10 mouse cellular contexts compared by ENCODE assay signal in the genomic region with DNA sequence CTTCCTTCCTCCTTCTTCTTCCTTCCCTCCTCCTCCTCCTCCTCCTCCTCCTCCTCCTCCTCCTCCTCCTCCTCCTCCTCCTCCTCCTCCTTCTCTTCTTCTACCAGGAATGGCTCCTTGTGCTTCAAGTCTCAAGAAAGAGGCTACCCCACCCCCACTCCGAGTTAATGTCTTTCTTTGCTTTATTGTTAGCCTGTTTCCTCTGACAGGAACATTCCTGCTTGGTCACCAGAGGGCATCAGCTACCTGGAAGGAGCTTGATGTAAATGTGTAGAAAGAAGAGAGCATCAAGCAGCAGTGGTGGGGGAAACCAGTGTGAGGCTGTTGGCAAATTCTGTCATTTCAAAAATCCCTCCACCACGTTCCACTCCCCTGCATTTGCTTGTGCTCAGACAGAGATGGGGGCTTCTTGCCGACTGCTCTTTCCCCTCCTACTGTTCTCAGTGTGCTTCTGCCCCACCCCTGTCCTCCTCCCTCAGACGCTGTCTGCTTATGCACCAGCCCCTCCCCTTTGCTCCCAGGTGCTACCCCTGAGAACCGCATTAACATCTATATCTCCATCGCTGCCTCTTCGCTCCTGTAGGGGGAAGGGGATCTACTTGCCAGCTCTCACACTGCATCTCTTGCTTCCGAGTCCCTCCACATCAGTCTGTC. TPM values are rescaled to one million over a fixed set of nuclear protein-coding genes. Genes with fewer than 3 reads are reported as not detected.
DNase-seq lines count a peak whose midpoint lies in the region; ATAC-seq and TF ChIP-seq lines count a peak whose summit lies in the region.
"Had no signal": no experiment of that assay in that cellular context is flagged by ENCODE, and none has a peak within 500 bp of the region (broad histone marks: within the 10 kb centered on the region; RNA-seq: fewer than 3 reads in every experiment).

No protein-coding gene starts in this region.

- no peak for ATAC-seq in hindbrain, embryonic 11.5 days (ENCODE audit: low FRiP score)
- ATAC-seq in Patski, result no peak
- no peak for ATAC-seq in limb, embryonic 14.5 days (ENCODE audit: low FRiP score, low read depth)
- ATAC-seq in liver, embryonic 11.5 days (replicated peaks; ENCODE audit: low FRiP score), result no peak

- POLR2A ChIA-PET in Patski (lab: Charles Lee), result no interaction called here

- in situ Hi-C loops in Patski (cut with MboI; ENCODE audit: low pct_unique_long_range_greater_than_20kb), result loop anchor here (10.0 kb wide), 2 partner anchors 167 to 467 kb away; no protein-coding TSS in a partner anchor

- H3K9me3 ChIP-seq in hindbrain, embryonic 11.5 days (ENCODE audit: control insufficient read depth, low read length), result no peaks in the 10 kb centered on the region
- no peaks in the 10 kb centered on the region for H3K9me3 ChIP-seq in hindbrain, embryonic 10.5 days
- no peaks in the 10 kb centered on the region for H3K9me3 ChIP-seq in limb, embryonic 14.5 days (ENCODE audit: control insufficient read depth, low read length)
- no peaks in the 10 kb centered on the region for H3K9me3 ChIP-seq in liver, embryonic 11.5 days (ENCODE audit: control insufficient read depth, low read length)

- H3K27ac ChIP-seq in hindbrain, embryonic 11.5 days (ENCODE audit: low read depth, low read length), result no peak overlapping the region
- no peak overlapping the region for H3K27ac ChIP-seq in hindbrain, embryonic 10.5 days
- no peak overlapping the region for H3K27ac ChIP-seq in limb, embryonic 14.5 days (replicated peaks; ENCODE audit: low read depth, low read length)
- no peak overlapping the region for H3K27ac ChIP-seq in liver, embryonic 11.5 days (ENCODE audit: low read depth, low read length)
- H3K27ac ChIP-seq: liver, embryonic 14.5 days had no signal

- H3K4me2 ChIP-seq in hindbrain, embryonic 11.5 days (replicated peaks; ENCODE audit: low read depth, low read length), result no peak overlapping the region
- no peak overlapping the region for H3K4me2 ChIP-seq in limb, embryonic 14.5 days (replicated peaks; ENCODE audit: low read depth, low read length, severe bottlenecking)
- H3K4me2 ChIP-seq in liver, embryonic 11.5 days, result no peak overlapping the region

- WGBS in hindbrain, embryonic 11.5 days, result 26% methylated on average over 8 of the region's 8 CpGs
- 24% methylated on average over 8 of the region's 8 CpGs for WGBS in hindbrain, embryonic 10.5 days
- 16% methylated on average over 8 of the region's 8 CpGs for WGBS in limb, embryonic 14.5 days
- WGBS in liver, embryonic 11.5 days, result 15% methylated on average over 8 of the region's 8 CpGs

- TF ChIP-seq POLR2A in limb, embryonic 14.5 days (IDR thresholded peaks at IDR 0.05; ENCODE audit: borderline replicate concordance, extremely low read depth, insufficient read depth, insufficient read length), result no peak

- no peaks in the 10 kb centered on the region for H3K36me3 ChIP-seq in hindbrain, embryonic 11.5 days (ENCODE audit: control insufficient read depth, insufficient read depth, low read length)
- no peaks in the 10 kb centered on the region for H3K36me3 ChIP-seq in hindbrain, embryonic 10.5 days
- no peaks in the 10 kb centered on the region for H3K36me3 ChIP-seq in limb, embryonic 14.5 days (ENCODE audit: control insufficient read depth, insufficient read depth, low read length)
- H3K36me3 ChIP-seq in liver, embryonic 11.5 days (ENCODE audit: control insufficient read depth, insufficient read depth, low read length), result no peaks in the 10 kb centered on the region

- H3K4me3 ChIP-seq in hindbrain, embryonic 11.5 days (ENCODE audit: low read depth, low read length), result no peak overlapping the region
- no peak overlapping the region for H3K4me3 ChIP-seq in hindbrain, embryonic 10.5 days
- no peak overlapping the region for H3K4me3 ChIP-seq in limb, embryonic 14.5 days (replicated peaks; ENCODE audit: low read length)
- no peak overlapping the region for H3K4me3 ChIP-seq in liver, embryonic 11.5 days (ENCODE audit: low read depth, low read length)

- H3K4me1 ChIP-seq in hindbrain, embryonic 11.5 days (replicated peaks; ENCODE audit: control insufficient read depth, insufficient read depth, low read length), result 0 out of 2 replicates have a peak, but pooled peaks cover 2% of the 10 kb centered on the region
- peaks cover 5% of the 10 kb centered on the region; the same call in 1 of the 2 replicates for H3K4me1 ChIP-seq in hindbrain, embryonic 10.5 days (replicated peaks)
- 0 out of 2 replicates have a peak, but pooled peaks cover 2% of the 10 kb centered on the region for H3K4me1 ChIP-seq in limb, embryonic 14.5 days (ENCODE audit: control insufficient read depth, insufficient read depth, low read length)
- no peaks in the 10 kb centered on the region for H3K4me1 ChIP-seq in liver, embryonic 11.5 days (replicated peaks; ENCODE audit: control insufficient read depth, insufficient read depth, low read length)

- peak; percentile 41 for TF ChIP-seq CTCF in Patski (IDR thresholded peaks at IDR 0.05)

- H3K9ac ChIP-seq in hindbrain, embryonic 11.5 days (ENCODE audit: low read depth, low read length), result no peak overlapping the region
- H3K9ac ChIP-seq in limb, embryonic 14.5 days (ENCODE audit: low read depth, low read length, severe bottlenecking), result no peak overlapping the region
- H3K9ac ChIP-seq in liver, embryonic 11.5 days (ENCODE audit: low read depth, low read length), result no peak overlapping the region
- H3K9ac ChIP-seq: liver, embryonic 14.5 days had no signal

- CTCF ChIA-PET in Patski (lab: Charles Lee), result no interaction called here

- DNase-seq in hindbrain, embryonic 11.5 days (ENCODE audit: low spot score), result peak; percentile 30
- no peak for DNase-seq in hindbrain, embryonic 10.5 days (ENCODE audit: low spot score)
- DNase-seq in 416B (ENCODE audit: low read depth) (peak; percentile 82), Patski (ENCODE audit: low read depth, low spot score) (no peak)
- peak; percentile 50 for DNase-seq in limb, embryonic 14.5 days (ENCODE audit: low spot score)
- no peak for DNase-seq in spleen, adult 12 weeks (ENCODE audit: low spot score)
- no peak for DNase-seq in spleen, postnatal 36 days (ENCODE audit: low spot score in 2 of 2)
- DNase-seq in liver, embryonic 11.5 days (ENCODE audit: low spot score), result no peak
- DNase-seq: cerebellum, adult 8-10 months had no signal

- no peaks in the 10 kb centered on the region for H3K27me3 ChIP-seq in hindbrain, embryonic 11.5 days (ENCODE audit: control insufficient read depth, insufficient read depth, low read length)
- peaks cover 11% of the 10 kb centered on the region for H3K27me3 ChIP-seq in hindbrain, embryonic 10.5 days (ENCODE audit: insufficient read depth, poor library complexity, severe bottlenecking)
- peaks cover 33% of the 10 kb centered on the region for H3K27me3 ChIP-seq in Patski
- no peaks in the 10 kb centered on the region for H3K27me3 ChIP-seq in limb, embryonic 14.5 days (ENCODE audit: control insufficient read depth, insufficient read depth, low read length)
- peaks cover 3% of the 10 kb centered on the region; the same call in 1 of the 2 replicates for H3K27me3 ChIP-seq in liver, embryonic 11.5 days (replicated peaks; ENCODE audit: control insufficient read depth, insufficient read depth, low read length)

RNA-seq across cellular contexts. Expression of gene Gsto1, which starts 32.5 kb away (rescaled TPM):
- polyA plus RNA-seq in hindbrain, embryonic 11.5 days (2014; fragmentation: Nextera tagmentation; extraction: Ambion mirVana), result 105 and 116 TPM in 2 replicates
- 109 and 115 TPM in 2 replicates for polyA plus RNA-seq in hindbrain, embryonic 10.5 days (2016; fragmentation: Nextera tagmentation; extraction: Ambion mirVana)
- polyA plus RNA-seq in Patski (2021), result 86.5 TPM
- polyA plus RNA-seq in limb, embryonic 14.5 days (2012; rRNA removed), result 71.3 and 79.9 TPM in 2 replicates
- 132 and 134 TPM in 2 replicates for polyA plus RNA-seq in limb, embryonic 14.5 days (2014; fragmentation: Nextera tagmentation; extraction: Ambion mirVana)
- 183 and 195 TPM in 2 replicates for polyA plus RNA-seq in liver, embryonic 11.5 days (2014; fragmentation: Nextera tagmentation; extraction: Ambion mirVana)

RNA-seq across cellular contexts. Expression of gene Gsto2, which starts 43.1 kb away (rescaled TPM):
- 0.77 and 1.4 TPM in 2 replicates for polyA plus RNA-seq in hindbrain, embryonic 11.5 days (2014; fragmentation: Nextera tagmentation; extraction: Ambion mirVana)
- polyA plus RNA-seq in hindbrain, embryonic 10.5 days (2016; fragmentation: Nextera tagmentation; extraction: Ambion mirVana), result 1.6 and 1.8 TPM in 2 replicates
- 2.0 TPM for polyA plus RNA-seq in Patski (2021)
- polyA plus RNA-seq in limb, embryonic 14.5 days (2012; rRNA removed), result 1.2 and 1.6 TPM in 2 replicates
- 0.87 and 1.4 TPM in 2 replicates for polyA plus RNA-seq in limb, embryonic 14.5 days (2014; fragmentation: Nextera tagmentation; extraction: Ambion mirVana)
- polyA plus RNA-seq in liver, embryonic 11.5 days (2014; fragmentation: Nextera tagmentation; extraction: Ambion mirVana), result 0.55 and 0.67 TPM in 2 replicates

Comparison
In these comparisons a context has a peak if more than half of its experiments do, and no peak if none do; other contexts are left out.
1. DNase-seq: peak in hindbrain, embryonic 11.5 days (single experiment), 416B (single experiment) and limb, embryonic 14.5 days (single experiment); none in hindbrain, embryonic 10.5 days (single experiment), Patski (single experiment), spleen, adult 12 weeks (single experiment), spleen, postnatal 36 days (0 of 2) and liver, embryonic 11.5 days (single experiment).